Mouse (Mus musculus) CD8-positive naive resting alpha-beta T cell, adult 2 months (primary cell): Measurements from ENCODE around the gene Gba2.
"Not testable (repeated sequence)": the region's sequence is repeated elsewhere in the genome, so short reads cannot be mapped to it uniquely, and the experiment has no call there.

Source experiments
- DNase-seq, 2 experiments: peaks; one replicate each; pipeline ENCODE4 v3.0.0; 2022; ENCODE audit warnings: low read depth in 2 of 2, low spot score in 2 of 2

Gba2 gene

GRCm38 (mm10) chr4:43578376-43579204 is at the start of gene Gba2, which contains the start of gene Rgp1:
Gene Gba2, minus strand, starts transcription at chr4:43578873.
Gene Rgp1, plus strand, starts transcription at chr4:43578715.
- DNase-seq: peak; percentile 64 to 77

- DNase-seq: no peak
These were observed 41.6 kb upstream of the Gba2 start for GRCm38 (mm10) chr4:43620146-43620778.

- no peak for DNase-seq
These were observed 34.5 kb upstream of the Gba2 start for GRCm38 (mm10) chr4:43613060-43613730.

- DNase-seq: no peak
These were observed 33.9 kb upstream of the Gba2 start for GRCm38 (mm10) chr4:43612534-43612933.

GRCm38 (mm10) chr4:43604751-43605685 is 26.3 kb upstream of the Gba2 start:
- no peak for DNase-seq

GRCm38 (mm10) chr4:43604099-43604498 is 25.4 kb upstream of the Gba2 start:
- DNase-seq: no peak

- no peak for DNase-seq
These were observed 21.7 kb upstream of the Gba2 start for GRCm38 (mm10) chr4:43600195-43600934.

GRCm38 (mm10) chr4:43598650-43599380 is 20.1 kb upstream of the Gba2 start:
- no peak for DNase-seq

GRCm38 (mm10) chr4:43598200-43598599 is 19.5 kb upstream of the Gba2 start:
- DNase-seq: no peak

GRCm38 (mm10) chr4:43596597-43596996 is 17.9 kb upstream of the Gba2 start:
- DNase-seq: not testable (repeated sequence)

GRCm38 (mm10) chr4:43593453-43593852 is 14.8 kb upstream of the Gba2 start:
- DNase-seq: no peak

GRCm38 (mm10) chr4:43591961-43592360 is 13.3 kb upstream of the Gba2 start:
- no peak for DNase-seq

GRCm38 (mm10) chr4:43591543-43591942 is 12.9 kb upstream of the Gba2 start:
- no peak for DNase-seq

- DNase-seq: no peak
These were observed 9.0 kb upstream of the Gba2 start for GRCm38 (mm10) chr4:43587681-43588080.

GRCm38 (mm10) chr4:43586411-43586810 is 7.7 kb upstream of the Gba2 start:
- DNase-seq: no peak

- no peak for DNase-seq
These were observed 7.0 kb upstream of the Gba2 start for GRCm38 (mm10) chr4:43585682-43586081.

GRCm38 (mm10) chr4:43584444-43585416 is 6.1 kb upstream of the Gba2 start, which contains the start of gene Msmp:
Gene Msmp, minus strand, starts transcription at chr4:43584494.
- DNase-seq: no peak

- no peak for DNase-seq
These were observed 4.7 kb upstream of the Gba2 start for GRCm38 (mm10) chr4:43583421-43583820.
